Mouse (Mus musculus) forelimb bud, embryonic 11.5 days (tissue): ENCODE results near the gene Atp13a5.

Source experiments
- DNase-seq: peaks from one replicate; pipeline ENCODE4 v3.0.0-alpha.2; 2012; ENCODE audit warnings: low read depth, low spot score

Atp13a5 gene

DNA sequence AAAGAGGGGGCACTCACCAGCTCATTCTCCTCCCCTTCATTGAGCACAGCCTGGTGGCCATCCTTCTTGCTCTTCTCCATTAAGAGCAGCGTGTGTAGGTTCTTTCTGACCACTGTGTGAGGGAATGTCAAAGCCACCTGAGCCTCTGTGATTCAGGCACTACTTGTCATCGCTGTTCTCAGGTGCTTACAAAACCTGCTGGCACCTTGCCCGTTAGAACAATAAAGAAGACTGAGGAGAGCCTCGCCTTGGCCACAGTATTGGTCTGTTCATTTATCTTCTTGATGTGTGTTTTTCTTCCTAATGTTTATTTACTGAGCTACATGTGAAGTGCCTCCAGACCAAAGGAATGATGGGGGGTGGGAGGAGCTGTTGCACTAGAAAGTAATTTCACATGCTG is at the start of gene Atp13a5:
Atp13a5 (minus strand) TSS at position 275 of the 400 bp plus-strand sequence.
- DNase-seq: no peak

DNA sequence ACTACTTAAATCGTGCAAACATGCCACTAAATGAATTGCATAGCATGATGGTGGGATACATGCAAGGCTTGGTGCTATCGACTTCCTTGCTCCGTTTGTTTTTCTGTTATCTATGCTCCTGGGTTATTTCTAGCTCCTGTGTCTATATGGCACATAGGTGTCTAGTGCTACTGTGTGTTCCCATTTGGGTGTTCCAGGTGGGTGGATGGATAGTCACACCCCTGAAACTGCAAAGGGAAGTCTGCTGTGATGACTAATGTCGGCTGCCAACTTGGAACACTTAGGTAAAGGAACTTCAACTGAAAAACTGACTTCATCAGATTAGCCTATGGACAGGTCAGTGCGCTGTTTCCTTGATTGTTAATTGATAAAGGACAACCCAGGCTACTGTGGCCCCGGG is 36.3 kb upstream of the Atp13a5 start:
- no peak for DNase-seq

DNA sequence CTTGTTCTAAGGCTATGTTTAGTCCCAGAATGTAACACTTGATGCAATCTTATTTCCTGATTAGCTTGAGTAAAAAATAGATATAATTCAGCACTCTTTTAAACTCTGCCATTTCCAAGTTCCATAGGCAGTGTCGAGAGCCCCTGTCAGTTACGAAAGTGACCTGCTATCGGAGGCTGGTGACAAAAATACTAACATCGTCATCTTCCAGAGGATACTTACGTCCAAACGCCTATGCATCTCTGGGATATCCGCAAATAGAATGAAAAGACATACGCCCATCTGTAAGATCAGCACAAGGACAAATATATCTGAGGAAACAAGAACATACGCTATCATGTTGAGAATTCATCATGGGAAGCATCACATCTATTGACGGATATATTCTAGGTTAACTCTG is 28.8 kb upstream of the Atp13a5 start:
- no peak for DNase-seq

DNA sequence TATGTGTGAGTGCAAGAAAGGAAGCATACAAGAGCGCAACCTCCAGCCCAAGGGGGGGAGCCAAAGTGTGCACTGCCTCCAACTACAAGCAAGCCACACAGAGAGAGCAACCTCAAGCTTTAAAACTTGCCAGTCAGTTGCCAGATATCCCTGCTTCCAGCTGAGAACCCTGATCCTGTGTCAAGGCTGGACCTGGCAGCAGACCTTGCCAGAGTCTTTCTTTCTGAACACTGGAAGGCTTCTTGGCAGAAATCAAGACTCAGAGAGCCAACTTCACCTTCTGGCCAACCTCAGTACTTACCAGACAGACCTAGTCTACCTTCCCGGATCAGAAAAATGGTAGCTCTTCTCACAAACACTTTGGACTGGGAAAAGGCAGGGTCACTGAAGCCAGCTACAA is 20.5 kb upstream of the Atp13a5 start:
- DNase-seq: no peak

DNA sequence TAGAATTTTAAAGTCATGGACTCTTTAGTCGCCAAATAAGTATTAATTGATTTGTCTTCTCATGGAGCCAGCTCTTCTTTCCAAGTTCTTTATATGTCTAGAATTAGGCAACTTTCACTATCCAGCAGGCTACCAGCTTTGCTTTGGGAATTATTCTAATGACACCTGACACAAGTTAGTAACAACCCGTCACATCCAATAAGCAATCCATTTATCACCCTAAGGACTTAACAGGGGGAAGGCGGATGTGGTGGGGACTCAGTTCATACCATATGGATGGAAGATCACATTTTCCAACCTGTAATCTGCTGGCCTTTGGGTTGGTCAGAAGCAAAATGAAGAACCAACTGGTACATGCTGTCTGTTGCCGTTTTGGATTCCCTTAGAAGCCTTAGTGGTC is 6.2 kb upstream of the Atp13a5 start:
- no peak for DNase-seq

DNA sequence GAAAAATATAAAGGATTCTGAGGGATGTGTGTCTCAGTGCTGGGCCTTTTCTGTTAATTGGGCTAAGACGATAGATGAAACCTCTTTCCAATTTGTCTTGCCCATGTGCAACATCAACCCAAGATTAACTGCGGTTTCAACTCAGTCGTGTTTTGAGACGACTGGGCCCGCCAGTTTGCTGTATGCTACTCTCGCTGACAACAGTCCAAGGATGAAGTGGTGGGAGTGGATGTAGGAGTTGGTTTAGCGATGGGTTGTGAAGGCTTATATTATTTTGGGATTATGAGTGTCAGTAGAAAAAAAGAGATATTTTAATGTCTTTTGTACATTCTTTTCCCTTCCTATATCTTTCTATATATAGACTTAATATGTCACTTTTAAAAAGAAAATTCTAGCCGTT is 3.9 kb downstream of the Atp13a5 start:
- no peak for DNase-seq

DNA sequence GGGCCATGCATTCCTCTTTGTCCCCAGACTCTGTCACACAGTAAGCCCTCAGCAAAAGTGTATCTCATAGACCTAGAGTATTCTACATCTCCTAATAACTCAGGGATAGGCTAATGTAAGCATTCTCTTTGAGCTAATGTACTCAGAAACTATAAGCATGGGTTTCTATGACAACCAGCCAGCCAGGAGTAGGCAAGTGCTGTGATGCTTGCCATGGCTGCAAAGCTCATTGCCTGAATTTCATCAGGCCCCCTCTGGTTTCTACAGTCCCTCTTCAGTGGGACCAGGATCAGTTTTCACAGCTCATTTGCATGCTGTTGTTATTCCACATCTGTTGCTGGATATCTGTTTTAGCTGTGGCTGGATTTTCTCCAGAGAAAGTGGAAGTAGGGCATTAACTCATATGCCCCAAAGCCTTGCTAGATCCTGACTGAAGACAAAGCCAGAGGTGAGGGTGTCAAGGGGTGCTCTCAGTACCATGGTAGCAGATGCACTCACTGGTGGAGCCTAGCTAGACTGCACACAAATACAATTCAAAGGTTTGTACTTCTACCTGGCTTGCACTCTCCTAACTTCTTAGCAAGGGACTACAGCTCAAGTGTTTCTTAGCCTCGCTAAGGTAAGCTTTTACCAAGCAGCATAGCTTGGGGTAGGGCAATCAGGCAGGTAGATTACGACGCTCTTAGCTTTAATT is 47.0 kb downstream of the Atp13a5 start:
- peak; percentile 42 for DNase-seq

DNA sequence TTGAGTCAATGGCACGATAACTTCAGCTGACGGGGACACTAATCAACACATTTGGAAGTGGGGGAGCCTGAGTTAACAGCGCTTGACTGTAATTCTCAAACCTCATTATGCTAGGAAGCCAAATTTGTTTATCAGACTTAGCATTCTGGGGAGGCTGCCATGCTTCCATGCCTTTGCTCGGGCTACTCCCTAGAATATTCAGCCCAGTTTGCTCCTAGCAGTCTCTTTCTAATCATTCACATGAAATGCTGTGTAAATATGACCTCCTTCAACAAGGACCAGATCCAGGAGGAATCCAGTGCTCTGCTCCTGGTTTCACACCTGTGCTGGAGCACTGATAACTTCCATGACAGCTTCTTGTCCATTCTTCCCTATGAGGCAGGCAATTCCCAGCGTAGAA is 47.6 kb downstream of the Atp13a5 start:
- DNase-seq: no peak

DNA sequence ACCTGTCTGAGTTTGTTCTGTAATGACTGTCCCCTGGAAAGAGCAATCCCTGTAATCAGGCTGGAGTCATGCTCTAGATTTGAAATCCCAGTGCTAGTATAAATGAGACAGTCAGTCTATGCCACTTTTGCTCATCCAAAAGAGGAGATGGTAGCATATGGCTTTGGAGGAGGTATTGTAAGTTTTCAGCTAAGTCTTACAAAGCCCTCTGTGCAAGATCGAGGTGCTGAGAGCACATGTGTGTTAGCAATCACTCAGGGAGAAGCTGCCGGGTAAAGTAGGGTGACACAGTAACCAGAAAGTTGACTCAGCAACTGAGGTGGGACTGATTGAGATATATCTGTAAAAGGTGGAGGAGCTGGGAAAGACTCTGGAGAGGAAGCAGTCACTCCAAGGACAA is 49.3 kb downstream of the Atp13a5 start:
- no peak for DNase-seq

DNA sequence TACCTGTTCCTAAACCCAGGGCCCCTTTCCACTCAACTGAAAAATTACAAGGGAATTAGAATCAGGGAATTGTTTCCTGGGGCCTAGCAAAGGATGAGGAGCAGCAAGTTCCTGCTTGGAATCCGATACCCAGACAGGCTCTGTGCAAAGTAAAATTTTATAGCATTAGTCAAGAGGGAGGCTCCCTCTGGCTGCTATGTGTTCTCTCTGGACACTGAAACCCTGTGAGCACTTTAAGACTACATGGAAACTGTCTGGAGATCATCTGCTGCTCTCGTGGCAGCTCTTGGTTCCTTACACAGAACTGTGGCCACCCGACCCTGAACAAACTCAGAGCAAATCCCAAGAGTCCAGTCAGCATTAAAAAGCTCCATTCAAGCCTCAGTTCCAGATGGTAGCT is 50.6 kb downstream of the Atp13a5 start:
- no peak for DNase-seq

DNA sequence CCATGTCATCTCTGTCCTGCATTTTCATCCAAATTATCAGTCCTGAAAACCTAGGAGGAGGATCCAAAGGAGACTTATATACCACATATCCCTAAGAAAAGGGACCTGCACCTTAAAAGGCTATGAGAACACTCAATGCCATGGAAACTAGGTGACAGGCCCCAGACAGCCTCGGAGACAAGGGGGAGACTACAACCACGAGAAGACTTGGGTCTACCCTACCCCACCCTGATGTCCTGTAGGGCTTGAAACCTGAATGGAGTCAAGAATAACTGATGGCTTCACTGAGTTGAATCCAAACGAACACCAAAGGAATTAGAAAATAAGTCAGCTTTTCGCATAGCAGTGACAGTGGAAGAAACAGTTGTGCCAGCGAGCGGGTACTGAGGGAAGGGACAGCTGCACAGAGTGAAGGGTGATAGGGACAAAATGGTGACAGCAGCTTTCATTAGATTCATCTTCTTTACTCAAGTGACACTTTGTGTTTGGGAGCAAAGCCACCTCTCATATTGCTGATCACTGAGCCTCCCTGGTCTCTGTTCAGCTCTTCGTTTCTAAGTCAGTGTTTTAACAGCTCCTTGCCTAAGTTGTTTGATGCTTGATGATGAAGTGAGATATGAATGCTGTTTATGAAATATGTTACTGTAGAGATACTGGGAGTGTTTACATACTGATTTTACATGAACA is 53.2 kb downstream of the Atp13a5 start:
- no peak for DNase-seq

DNA sequence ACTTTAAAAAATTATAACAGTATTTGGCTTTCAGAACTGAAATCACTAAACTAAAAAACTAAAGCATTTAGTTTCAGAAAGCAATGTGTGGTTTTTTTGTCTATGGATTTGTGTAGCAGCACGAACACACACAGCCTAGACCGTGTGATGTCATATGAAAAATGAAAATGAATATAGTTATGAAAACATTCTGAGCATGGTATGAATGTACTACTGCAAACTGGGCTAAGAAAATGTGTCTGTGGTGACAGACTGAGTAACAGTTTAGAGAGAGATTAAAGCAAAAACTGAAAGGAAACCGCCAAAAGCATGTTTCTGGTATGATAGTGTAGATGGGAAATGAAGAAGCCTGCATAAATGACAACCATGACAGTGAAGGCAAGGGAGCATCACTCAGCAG is 57.8 kb downstream of the Atp13a5 start:
- no peak for DNase-seq

DNA sequence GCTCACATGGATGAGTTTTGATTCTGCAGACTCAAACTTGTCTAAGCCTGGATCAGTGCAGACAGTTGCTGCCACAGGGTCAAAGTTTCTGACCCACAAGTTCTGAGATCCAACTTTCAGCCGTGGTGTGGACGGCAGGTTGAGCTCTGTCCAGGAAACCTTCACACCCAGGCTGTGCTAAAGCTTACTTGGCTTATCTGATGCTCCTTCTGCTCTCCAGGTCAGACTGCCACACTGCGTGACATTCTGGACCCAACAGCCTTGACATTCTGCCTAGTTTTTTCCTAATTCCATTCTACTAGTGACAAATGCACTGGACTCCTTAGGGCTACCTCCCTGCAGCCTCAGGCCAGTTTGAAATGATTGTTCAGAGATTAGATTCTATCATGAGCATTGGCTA is 63.1 kb downstream of the Atp13a5 start:
- no peak for DNase-seq

DNA sequence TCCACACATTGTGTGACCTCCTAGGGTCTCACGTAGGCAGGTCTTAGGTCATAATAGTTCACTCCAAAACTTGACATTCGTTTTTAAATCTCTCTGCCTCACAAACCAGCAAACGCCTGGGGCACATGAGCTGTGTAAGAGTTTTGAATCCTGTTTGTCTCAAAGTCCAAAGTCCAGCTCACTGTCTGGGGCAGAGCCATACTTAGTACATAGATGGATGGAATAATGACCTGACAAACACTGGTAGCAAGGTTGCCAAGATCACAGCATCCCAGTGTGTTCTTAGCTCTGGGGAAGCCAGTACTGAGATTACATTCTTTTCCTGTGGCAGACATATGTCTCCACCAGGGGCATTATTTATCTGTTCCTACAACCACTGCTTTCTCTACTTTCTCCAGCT is 63.5 kb downstream of the Atp13a5 start:
- DNase-seq: no peak

DNA sequence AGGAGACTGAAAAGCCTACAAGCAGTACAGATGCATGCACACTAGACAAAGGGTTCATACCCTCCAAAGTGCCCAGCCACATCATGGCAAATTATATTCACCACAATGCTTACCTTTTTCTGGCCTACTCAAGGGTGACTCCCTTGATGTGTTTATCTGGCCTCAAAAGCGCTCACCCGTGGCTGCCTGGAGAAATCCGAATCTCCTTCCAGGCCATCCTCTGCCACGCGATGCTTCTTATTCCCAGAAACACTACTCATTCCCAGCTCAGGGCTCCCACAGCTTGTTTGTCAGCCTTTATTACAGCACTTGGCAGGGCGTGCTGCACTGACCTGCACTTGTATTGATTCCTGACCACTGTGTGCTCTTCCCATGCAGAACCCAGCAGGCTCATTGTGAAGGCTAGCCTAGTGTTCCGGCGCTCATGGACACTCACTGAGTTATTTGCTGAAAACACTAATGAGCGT is 80.9 kb downstream of the Atp13a5 start:
- DNase-seq: no peak

DNA sequence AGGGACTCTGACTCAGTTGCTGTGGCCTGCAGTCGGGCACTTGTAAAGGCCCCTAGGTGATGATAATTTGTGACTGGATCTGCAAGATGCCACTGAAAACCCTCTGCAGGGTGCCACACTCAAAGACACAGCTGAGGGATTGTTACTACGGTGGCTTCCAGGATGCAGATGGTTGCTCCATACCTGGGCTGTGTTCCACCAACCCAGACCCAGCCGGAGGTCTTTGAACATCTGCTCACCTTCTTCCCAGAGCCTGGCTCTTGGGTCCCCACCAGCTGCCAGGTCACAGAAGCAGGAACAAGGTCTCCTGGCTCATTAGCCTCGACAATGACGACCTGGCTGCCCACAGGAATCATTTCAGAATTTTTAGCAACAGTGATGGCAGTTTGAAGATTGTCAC is 97.8 kb downstream of the Atp13a5 start:
- DNase-seq: no peak

DNA sequence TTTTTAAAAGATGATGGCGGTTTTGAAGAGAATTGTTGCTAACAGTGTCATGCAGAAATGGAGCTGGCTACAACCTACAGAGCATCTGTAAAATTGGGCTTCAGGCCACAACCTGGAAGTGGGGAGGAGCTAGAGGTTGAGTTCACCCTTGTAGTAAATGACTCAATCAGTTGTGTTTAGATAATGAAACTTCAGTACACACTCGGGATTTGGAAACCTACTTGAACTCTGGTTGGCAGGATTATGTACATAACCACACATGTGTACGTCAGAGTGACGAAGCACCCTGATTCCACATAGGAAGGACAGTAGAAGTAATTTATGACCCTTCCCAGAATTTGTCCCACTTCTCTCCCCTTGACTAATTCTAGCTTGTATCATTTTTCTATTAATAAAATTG is 124.2 kb downstream of the Atp13a5 start:
- DNase-seq: no peak

DNA sequence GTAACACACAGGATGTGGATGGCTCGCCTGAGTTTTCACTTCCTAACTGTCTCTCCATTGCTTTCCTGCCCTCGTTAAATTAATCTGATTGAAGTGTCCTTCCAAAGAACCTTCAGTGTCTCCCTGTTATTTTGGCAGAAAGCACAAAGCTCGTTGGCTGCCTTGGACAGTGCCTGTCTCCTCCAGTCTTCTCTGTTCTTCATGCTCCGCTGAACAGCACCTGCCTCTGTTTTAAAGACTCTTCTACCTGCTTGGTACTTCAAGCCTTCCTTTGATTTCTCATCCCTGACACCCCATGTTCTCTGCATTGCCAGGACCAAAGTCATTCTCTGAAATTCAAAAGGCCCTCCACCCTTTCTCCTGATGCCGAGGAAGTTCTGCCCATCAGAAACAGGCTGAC is 142.6 kb downstream of the Atp13a5 start:
- no peak for DNase-seq

DNA sequence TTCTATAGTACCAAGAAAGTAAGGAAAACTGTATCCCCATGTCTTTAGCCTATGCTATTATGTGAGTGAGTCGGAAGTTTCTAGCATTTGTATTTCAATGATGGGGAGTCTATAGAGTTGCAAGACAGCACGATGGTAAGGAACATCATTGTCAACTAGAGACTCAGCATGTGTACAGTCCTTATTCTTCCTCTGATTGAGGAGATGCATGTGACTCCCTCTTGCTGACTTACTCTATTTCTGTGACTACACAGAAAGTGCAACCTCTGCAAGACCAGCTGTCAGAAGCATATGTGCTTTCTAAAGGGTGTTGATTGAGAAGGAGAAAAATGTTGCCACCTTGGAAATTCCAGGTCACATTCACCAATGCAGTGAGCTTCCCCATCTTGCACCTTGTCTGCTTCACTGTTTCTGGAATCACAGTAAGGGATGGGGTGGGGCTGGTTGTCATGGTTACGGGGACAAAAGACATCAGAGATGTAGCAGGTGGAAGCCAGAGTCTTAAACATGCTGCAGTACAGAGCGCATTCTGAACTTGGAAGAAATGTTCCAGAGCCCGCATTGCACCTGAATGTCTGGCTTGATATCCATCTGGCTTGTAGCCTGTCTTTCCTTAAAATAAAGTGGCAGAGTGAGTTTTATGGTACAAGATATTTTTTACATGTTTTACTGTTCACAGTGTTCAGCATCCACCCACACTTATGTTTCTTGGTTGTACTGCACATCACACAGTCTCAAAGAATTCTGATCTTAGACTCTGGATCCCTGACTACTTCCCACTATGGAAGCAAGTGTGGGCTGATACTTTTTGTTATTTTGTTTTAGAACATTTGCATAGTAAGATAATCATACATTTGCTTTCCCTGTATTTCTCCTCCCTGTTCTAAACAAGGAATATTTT is 161.9 kb downstream of the Atp13a5 start:
- no peak for DNase-seq

DNA sequence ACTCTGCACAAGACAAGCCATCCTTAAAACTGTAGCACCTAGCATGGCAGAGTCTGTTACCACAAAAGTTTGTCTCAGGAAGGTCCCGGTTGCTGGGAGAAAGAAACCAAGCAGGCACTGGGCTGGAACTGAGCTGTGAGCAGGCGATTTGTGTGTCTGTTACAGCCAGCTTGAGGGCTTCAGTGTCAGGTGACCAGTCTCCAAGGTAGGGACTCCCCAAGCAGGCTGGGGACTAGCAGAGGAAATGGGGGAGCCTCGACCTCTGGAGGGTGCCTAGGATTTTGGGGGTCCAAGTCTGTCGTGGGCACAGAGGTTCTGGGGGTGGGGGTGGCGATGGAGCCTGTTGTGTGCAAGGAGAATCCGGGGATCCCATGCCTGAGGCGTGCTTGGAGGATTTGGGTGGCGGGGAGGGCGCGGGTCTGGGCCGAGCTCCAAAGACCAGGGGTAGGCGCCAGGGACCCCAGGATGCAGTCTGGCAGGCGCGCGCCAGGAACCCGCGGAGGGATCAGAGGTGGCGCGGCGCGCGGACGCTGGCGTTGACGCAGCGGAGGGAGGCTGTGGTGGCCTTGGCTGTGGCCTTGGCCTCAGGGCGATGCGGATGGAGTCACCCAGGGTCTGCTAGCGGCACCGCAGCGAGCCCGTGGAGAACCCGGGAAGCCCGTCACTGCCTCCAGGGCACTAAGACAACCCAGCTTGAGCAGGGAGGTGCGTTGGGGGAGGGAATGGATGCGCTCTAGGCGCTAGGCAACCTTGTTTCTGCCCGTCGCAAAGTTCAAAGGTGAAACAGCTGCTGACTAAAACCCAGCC is 168.7 kb downstream of the Atp13a5 start, which contains the start of gene Hrasls:
Hrasls (plus strand) TSS at position 91 of the 807 bp plus-strand sequence.
- DNase-seq: peak; percentile 51

DNA sequence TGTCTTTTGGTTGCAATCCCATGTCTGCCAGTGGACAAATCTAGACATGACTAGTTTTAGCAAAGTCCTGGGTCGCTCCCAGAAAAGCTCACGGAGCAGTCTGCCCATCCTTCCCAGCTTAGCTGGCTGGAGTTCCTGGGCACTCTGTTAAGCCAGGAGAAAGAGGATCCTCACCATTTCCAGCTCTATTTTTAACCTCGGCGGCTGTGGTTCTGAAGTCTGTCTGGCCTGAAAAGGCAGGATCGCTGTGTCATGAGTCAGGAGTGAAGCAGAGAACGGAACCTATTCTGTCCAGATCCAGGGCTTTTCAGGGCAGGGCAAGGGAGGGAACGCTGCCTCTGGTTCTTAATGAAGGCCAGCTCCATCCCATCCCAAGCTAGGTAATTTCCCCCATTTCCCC is 169.7 kb downstream of the Atp13a5 start:
- DNase-seq: no peak
